Mouse (Mus musculus) layer of hippocampus, adult 2 months (tissue): ENCODE measurements around the gene Naa30. TPM values are rescaled to one million over a fixed set of nuclear protein-coding genes. Genes with fewer than 3 reads are reported as not detected.
"Not testable (repeated sequence)": the region's sequence is repeated elsewhere in the genome, so short reads cannot be mapped to it uniquely, and the experiment has no call there.

Experiments used
- DNase-seq, 2 experiments: peaks; one replicate each; pipeline ENCODE4 v3.0.0; 2022; ENCODE audit warnings: low spot score in 2 of 2
- H3K27ac ChIP-seq: fragments of 200-600 bp; 2 replicates; pipeline ENCODE4 v1.8.1; 2022
- H3K4me3 ChIP-seq: fragments of 200-600 bp; 2 replicates; pipeline ENCODE4 v1.8.1; 2022; ENCODE audit warnings: mild to moderate bottlenecking
- CTCF ChIP-seq: fragments of 200-600 bp; conservative IDR thresholded peaks from 2 replicates; pipeline ENCODE4 v1.8.1; 2022; ENCODE audit warnings: antibody characterized with exemption, mild to moderate bottlenecking, moderate library complexity
- total RNA-seq, 2 experiments: library from RNA; stranded (reverse); gene quantifications; 2 replicates each; pipeline ENCODE4 v1.2.3; 2021

Gene Naa30
- total RNA-seq, 2 experiments from 2014 or later = 38.5 to 45.2 TPM

- DNase-seq = no peak
- peak overlapping the region; percentile 94 for H3K27ac ChIP-seq
- no peak for TF ChIP-seq CTCF
These were observed 1.5 kb downstream of the Naa30 start for GRCm38 (mm10) chr14:49173290-49174135.

DNA sequence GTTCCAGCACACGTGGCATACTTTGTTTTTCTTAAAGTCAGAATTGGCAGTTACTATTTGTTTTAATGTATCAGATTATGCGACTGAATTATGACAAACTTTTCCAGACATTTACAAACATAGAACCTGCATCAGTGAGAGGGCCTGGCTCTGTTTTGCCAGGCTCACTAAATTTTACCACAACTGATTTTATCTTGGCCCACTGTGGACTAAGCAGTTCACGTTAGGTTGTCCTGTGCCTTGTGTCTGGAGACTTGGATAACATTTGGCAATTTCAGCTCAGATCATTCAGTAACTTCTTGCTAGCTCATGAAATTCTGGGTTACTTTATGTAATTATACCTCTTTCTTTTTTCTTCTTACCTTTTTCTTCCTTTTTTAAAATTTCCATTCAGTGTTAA, 7.7 kb downstream of the Naa30 start:
- no peak for DNase-seq
- TF ChIP-seq CTCF = no peak
- no peak overlapping the region for H3K27ac ChIP-seq
- H3K4me3 ChIP-seq = no peak overlapping the region

More at GRCm38 (mm10) chr14:49173290-49174135, 1.5 kb downstream of the Naa30 start:
- peak overlapping the region; percentile 68 for H3K4me3 ChIP-seq

DNA sequence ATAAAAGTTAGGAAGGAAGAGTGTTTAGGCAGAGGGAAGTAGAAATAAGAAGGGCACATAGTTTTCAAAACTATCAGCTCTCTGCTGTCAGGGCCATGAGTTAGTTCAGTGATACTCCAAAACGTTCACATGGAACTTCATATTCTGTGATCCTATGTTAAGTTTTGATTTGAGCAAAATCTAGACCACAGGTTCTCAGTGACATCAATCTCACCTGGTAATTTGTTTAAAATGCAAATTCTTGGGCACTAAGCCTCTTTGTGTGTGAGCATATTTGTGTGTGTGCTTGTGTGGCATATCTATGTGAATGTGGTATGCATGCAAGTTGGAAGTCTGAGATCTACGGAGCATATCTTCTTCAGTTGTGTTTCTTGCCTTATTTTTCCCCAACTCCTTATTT, 14.2 kb downstream of the Naa30 start:
- DNase-seq = no peak
- Histone ChIP-seq H3K4me3 (no peak overlapping the region), H3K27ac (no peak overlapping the region)
- TF ChIP-seq CTCF = no peak

- no peak overlapping the region for H3K27ac ChIP-seq
- H3K4me3 ChIP-seq = no peak overlapping the region
- no peak for DNase-seq
- TF ChIP-seq CTCF = no peak
These were observed 25.1 kb downstream of the Naa30 start for GRCm38 (mm10) chr14:49197031-49197527.

DNA sequence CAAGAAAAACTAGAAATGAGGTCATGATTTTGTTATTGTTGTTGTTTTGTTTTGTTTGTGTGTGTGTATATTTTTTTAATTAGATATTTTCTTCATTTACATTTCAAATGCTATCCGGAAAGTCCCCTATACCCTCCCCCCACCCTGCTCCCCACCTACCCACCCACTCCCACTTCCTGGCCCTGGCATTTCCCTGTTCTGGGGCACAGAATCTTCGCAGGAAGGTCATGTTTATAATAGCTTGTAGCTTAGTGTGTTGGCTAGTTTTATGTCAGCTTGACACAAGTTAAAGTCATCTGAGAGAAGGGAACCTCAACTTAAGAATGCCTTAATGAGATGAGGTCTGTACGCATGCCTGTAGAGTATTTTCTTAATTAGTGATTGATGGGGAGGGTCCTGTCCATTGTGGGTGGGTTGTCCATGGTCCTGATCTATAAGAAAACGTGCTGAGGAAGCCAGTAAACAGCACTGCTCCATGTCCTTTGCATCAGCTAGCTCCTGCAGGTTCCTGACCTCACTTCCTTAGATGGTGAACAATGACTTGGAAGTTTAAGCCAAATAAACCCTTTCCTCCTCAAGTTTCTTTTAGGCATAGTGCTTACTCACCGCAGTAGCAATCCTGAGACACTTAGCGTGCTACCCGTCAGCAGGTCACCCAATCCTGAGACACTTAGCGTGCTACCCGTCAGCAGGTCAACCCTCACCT, 29.2 kb downstream of the Naa30 start:
- no peak for TF ChIP-seq CTCF
- DNase-seq = no peak
- Histone ChIP-seq H3K4me3 (no peak overlapping the region), H3K27ac (no peak overlapping the region)

DNA sequence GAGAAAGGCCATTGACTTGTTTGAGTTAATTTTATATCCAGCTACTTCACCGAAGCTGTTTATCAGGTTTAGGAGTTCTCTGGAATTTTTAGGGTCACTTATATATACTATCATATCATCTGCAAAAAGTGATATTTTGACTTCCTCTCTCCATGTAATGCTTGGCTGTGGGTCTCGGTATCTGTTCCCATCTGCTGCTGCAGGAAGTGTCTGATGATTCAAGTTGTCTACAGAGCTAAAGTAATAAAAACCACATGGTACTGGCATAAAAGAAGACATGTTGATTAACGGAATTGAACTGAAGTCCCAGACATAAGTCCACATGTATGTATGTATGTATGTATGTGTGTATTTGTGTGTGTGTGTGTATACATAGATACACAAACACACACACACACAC, 38.2 kb downstream of the Naa30 start:
- DNase-seq, H3K27ac ChIP-seq, H3K4me3 ChIP-seq: not testable (repeated sequence)

GRCm38 (mm10) chr14:49218677-49219076, 46.7 kb downstream of the Naa30 start:
- no peak overlapping the region for H3K4me3 ChIP-seq
- TF ChIP-seq CTCF = peak; percentile 61
- no peak overlapping the region for H3K27ac ChIP-seq
- no peak for DNase-seq

GRCm38 (mm10) chr14:49219466-49220022, 47.5 kb downstream of the Naa30 start:
- not testable (repeated sequence) for H3K27ac ChIP-seq, DNase-seq, H3K4me3 ChIP-seq

DNA sequence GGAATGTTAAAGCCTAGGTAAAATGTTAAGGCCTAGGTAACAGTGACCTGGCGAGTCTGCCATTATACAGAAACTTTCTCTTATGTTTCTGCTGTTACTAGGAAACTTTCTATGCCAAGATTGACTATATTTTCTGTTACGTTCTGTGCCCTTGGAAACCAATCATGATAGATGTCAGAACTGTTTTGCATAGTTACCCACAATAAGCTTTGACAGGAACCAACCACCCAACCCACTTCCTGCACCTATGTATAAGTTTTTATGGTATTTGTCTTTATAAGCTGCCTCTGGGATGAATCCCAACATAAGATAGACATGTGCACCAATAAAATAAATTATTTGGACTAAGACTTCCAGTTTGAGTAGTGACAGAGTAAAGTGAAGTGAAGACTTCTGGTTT, 49.7 kb downstream of the Naa30 start:
- no peak for DNase-seq
- Histone ChIP-seq H3K4me3 (no peak overlapping the region), H3K27ac (no peak overlapping the region)
- TF ChIP-seq CTCF = no peak

DNA sequence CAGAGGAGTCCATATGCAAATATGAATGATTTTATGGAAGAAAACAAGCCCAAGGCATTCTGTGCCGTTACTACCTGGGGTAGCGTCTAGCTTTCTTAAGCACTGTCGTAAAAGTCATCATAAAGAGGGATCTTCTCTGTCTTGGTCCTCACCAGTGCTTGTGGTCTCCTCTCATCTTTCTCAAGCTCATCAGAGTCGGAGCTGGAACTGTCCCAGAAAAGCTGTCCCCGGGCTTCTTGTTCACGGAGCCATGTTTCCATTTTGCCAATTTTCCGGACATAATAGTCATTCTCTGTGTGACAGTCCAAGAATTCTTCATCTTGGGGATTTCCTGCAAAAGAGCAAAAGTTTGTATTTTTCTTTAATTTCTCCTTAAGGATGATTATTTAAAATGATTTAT, 54.4 kb downstream of the Naa30 start:
- Histone ChIP-seq H3K4me3 (no peak overlapping the region), H3K27ac (no peak overlapping the region)
- no peak for TF ChIP-seq CTCF
- no peak for DNase-seq

DNA sequence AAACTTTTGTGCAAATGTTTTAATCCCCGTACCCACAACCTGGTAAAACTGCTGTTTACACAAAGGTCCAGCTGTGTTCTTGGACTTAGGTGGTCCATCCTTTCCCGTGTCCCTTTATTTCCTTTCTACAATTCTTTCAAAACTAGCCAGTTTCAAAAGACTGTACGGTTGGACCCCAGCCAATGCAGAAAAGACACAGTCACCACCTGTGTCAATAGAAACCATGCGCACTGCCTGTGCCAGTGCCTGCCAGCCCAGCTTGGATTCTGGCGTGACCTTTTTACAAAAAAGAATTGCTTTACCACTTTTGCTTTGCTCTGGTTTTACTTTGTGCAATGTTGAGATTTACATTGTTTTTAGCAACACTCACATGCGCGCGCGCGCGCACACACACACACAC, 55.0 kb downstream of the Naa30 start:
- Histone ChIP-seq H3K27ac (no peak overlapping the region), H3K4me3 (no peak overlapping the region)
- no peak for DNase-seq
- no peak for TF ChIP-seq CTCF

- no peak for TF ChIP-seq CTCF
- Histone ChIP-seq H3K27ac (no peak overlapping the region), H3K4me3 (no peak overlapping the region)
- DNase-seq = no peak
These were observed 59.8 kb downstream of the Naa30 start for GRCm38 (mm10) chr14:49231845-49232244.

DNA sequence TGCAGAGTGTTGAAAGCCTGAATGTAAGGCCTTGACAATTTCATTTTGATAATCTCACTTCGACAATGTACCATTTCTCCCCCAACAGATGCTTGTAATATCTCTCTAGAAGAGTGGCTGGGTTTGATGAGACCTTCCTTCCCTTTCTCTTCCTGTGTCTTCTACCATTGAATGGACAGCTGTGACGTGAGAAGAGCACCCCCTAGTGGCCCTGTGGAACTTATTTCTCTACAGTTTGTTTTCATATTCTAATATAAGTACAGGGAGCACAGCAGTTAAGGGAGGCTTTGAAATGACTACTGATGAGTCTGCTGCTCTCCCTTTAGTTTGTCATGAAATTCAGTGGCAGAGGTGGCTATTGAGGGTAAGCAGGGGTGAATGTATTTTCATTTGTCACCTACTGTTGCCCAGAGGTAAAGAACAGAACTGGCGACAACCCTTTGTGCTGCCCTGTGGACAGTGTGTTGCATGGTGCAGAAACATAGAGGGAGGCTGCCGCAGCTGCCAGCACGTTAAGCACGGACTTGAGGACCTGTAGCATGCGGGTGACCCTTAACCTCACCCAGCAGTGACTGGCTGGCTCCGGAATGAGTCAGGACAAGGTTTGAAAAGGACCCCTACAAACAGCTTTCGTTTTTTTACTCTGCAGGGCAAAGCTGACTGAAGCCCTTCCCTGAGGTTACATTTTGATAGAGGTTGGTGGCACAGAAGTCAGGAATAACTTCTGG, 62.9 kb downstream of the Naa30 start:
- no peak overlapping the region for H3K4me3 ChIP-seq
- H3K27ac ChIP-seq = no peak overlapping the region
- DNase-seq = peak in 1 of 2 experiments; percentile 30
- TF ChIP-seq CTCF = peak; percentile 84
